Mouse (Mus musculus) midbrain, postnatal 0 days (tissue): ENCODE measurements around the gene Snx19. TPM values are rescaled to one million over a fixed set of nuclear protein-coding genes. Genes with fewer than 3 reads are reported as not detected.

Experiments
- ATAC-seq: fragments of 200-750 bp; cut with Nextera tagmentation; 2 replicates; pipeline ENCODE4 v1.8.0; 2017; ENCODE audit warnings: moderate number of reproducible peaks, mild to moderate bottlenecking, moderate TSS enrichment, moderate library complexity; ENCODE audit not compliant: low FRiP score
- DNase-seq: peaks from one replicate; pipeline ENCODE4 v3.0.0-alpha.2; 2015; ENCODE audit warnings: low spot score
- H3K27ac ChIP-seq: fragments of 300-500 bp; sonication (generic); 2 replicates; pipeline ENCODE4 v1.5.1; 2014; ENCODE audit warnings: low read depth, mild to moderate bottlenecking, low read length, mixed read lengths
- H3K27me3 ChIP-seq: fragments of 300-500 bp; sonication (generic); 2 replicates; pipeline ENCODE4 v1.6.1; 2014; ENCODE audit warnings: low read length, control low read depth, mixed read lengths; ENCODE audit not compliant: insufficient read depth
- H3K36me3 ChIP-seq: fragments of 300-500 bp; sonication (generic); 2 replicates; pipeline ENCODE4 v1.6.1; 2014; ENCODE audit warnings: low read length, control low read depth, mixed read lengths; ENCODE audit not compliant: insufficient read depth
- H3K4me1 ChIP-seq: fragments of 300-500 bp; sonication (generic); 2 replicates; pipeline ENCODE4 v1.6.1; 2014; ENCODE audit warnings: mild to moderate bottlenecking, control low read depth, antibody characterized with exemption, low read length, mixed read lengths; ENCODE audit not compliant: insufficient read depth
- H3K4me2 ChIP-seq: fragments of 300-500 bp; sonication (generic); 2 replicates; pipeline ENCODE4 v1.6.1; 2014; ENCODE audit warnings: low read depth, mild to moderate bottlenecking, low read length, mixed read lengths; ENCODE audit not compliant: poor library complexity, severe bottlenecking
- H3K4me3 ChIP-seq: fragments of 300-500 bp; sonication (generic); 2 replicates; pipeline ENCODE4 v1.5.1; 2014; ENCODE audit warnings: low read depth, mild to moderate bottlenecking, low read length, moderate library complexity
- H3K9ac ChIP-seq: fragments of 300-500 bp; sonication (generic); replicated peaks from 2 replicates; pipeline ENCODE4 v1.6.1; 2014; ENCODE audit warnings: mild to moderate bottlenecking, low read length, moderate library complexity, mixed read lengths; ENCODE audit not compliant: poor library complexity, severe bottlenecking
- H3K9me3 ChIP-seq: fragments of 300-500 bp; sonication (generic); 2 replicates; pipeline ENCODE4 v1.6.1; 2016; ENCODE audit warnings: low read length, control low read depth
- CTCF ChIP-seq: IDR thresholded peaks from 2 replicates; pipeline ENCODE4 v1.5.1; 2016; ENCODE audit warnings: antibody characterized with exemption, mild to moderate bottlenecking
- WGBS: fragments of 180-500 bp; shearing (Covaris S2); extraction: QIAGEN DNeasy Blood & Tissue Kit; methylation state at CpG from one replicate; pipeline ENCODE4 v1.1.7; 2014; 5-methylcytosine and 5-hydroxymethylcytosine counted together
- polyA plus RNA-seq: library from polyadenylated mRNA; unstranded; fragments of >200 nt; fragmentation: Nextera tagmentation; extraction: Ambion mirVana; gene quantifications from 2 replicates; pipeline ENCODE4 v1.2.1, GENCODE M21; 2015
- total RNA-seq: library from RNA; depleted of rRNA; stranded (reverse); fragments of >200 nt; gene quantifications from 2 replicates; pipeline ENCODE4 v1.2.3, GENCODE M21; 2014

Snx19 gene
- total and polyA plus RNA-seq, 2 experiments from 2014 or later: 17.6 to 26.5 TPM

DNA sequence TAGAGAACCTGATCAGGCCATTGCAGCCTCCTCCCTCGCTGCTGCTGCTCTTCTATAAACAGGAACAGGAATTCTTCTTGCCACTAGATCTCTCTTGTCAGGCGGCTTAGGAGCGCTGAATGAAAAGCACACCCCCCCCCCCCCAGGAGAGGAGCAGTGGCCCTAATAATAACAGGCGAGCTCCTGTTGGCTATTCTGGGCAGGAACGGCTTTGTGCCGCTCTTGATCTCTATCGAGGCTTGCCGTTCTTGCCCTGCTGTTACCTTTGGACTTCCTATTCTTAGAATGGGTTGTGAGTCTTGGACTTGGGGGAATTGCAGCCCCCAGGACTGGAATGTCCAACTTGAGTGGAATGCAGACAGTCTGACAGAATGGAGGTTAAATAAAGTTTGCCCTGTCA lies 33.6 kb downstream of the Snx19 start:
- TF ChIP-seq CTCF: no peak
- Histone ChIP-seq H3K36me3 (peaks cover 40% of the 10 kb centered on the region), H3K27me3 (no peaks in the 10 kb centered on the region), H3K4me2 (no peak overlapping the region), H3K27ac (no peak overlapping the region), H3K4me3 (no peak overlapping the region), H3K4me1 (no peaks in the 10 kb centered on the region), H3K9ac (no peak overlapping the region), H3K9me3 (no peaks in the 10 kb centered on the region)
- 66% methylated on average over 8 of the region's 8 CpGs for WGBS
- ATAC-seq (no peak), DNase-seq (no peak)

DNA sequence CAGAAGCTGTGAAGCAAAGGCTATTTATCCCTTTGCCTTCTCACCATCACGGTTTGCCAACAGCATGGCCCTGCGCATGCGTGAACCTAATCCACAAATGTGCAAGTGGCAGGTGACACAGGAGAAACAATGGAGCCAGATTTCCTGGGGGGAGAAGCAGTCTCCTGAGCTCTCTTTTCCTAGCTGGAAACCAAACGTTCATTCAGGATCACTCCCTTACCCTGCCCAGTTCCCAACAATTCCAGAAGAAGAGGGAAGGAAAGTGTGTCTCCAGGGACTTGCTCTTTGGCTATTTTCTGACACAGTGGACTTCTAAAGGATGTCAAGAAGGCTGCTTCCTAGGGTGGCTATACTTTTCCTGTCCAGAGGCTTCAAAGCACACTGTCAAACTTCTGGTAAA lies 37.8 kb downstream of the Snx19 start:
- no peak for ATAC-seq
- Histone ChIP-seq H3K4me1 (no peaks in the 10 kb centered on the region), H3K4me3 (no peak overlapping the region), H3K9me3 (no peaks in the 10 kb centered on the region), H3K27me3 (no peaks in the 10 kb centered on the region), H3K4me2 (no peak overlapping the region), H3K27ac (no peak overlapping the region), H3K36me3 (peaks cover 34% of the 10 kb centered on the region), H3K9ac (no peak overlapping the region)
- WGBS: 85% methylated on average over 4 of the region's 4 CpGs
- no peak for TF ChIP-seq CTCF
- no peak for DNase-seq

- ATAC-seq (peak; percentile 13; the same call in 1 of the 2 replicates), DNase-seq (no peak)
- no peak for TF ChIP-seq CTCF
- no peak overlapping the region for H3K4me2 ChIP-seq
- H3K9ac ChIP-seq: no peak overlapping the region
- no peaks in the 10 kb centered on the region for H3K4me1 ChIP-seq
- WGBS: 67% methylated on average over 4 of the region's 4 CpGs
- H3K27me3 ChIP-seq: no peaks in the 10 kb centered on the region
- H3K27ac ChIP-seq: no peak overlapping the region
- no peak overlapping the region for H3K4me3 ChIP-seq
- H3K9me3 ChIP-seq: no peaks in the 10 kb centered on the region
- H3K36me3 ChIP-seq: no peaks in the 10 kb centered on the region
Observed at GRCm38 (mm10) chr9:30480043-30480442, 53.1 kb downstream of the Snx19 start.

DNA sequence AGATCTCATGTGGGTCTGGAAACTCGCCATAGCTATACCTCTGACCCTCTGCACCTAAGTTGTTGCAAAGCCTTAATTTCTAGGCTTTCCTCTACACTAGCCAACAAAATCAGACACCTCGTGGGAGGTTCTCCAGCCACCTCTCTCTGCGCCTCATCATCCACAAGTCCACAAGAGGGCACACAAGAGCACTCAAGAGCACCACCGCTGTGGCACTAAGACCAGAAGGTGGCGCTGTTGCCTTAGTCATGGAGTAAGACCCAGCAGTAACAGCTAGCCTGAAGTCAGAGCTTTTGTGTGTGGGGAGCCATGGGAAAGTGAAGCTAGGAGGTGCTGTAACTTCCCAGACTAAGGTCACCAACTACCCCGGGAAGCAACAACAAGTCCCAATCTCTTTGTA lies 53.6 kb downstream of the Snx19 start:
- TF ChIP-seq CTCF: peak; percentile 100
- Histone ChIP-seq H3K27me3 (no peaks in the 10 kb centered on the region), H3K27ac (no peak overlapping the region), H3K9ac (no peak overlapping the region), H3K4me1 (no peaks in the 10 kb centered on the region), H3K4me3 (no peak overlapping the region), H3K4me2 (no peak overlapping the region), H3K36me3 (no peaks in the 10 kb centered on the region), H3K9me3 (no peaks in the 10 kb centered on the region)
- DNase-seq: peak; percentile 99
- ATAC-seq: peak; percentile 91
- WGBS: 1% methylated on average over 6 of the region's 6 CpGs

DNA sequence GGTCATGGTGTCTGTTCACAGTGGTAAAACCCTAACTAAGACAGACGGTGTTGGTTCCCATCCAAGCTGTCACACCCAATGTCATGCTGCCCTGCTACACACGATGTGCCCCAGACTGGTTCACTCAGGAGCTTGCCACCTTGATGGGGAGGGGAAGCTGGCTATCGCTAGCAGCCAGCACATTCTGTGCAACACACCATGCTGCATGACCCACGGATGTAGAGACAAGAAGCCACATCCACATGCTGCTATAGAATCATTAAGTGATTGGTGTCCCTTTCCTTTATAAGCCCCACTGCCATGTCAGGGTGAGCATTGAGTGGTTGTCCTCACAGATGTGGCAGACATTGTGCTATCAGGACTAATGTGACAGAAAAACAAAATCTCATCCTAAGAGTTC lies 55.2 kb downstream of the Snx19 start:
- Histone ChIP-seq H3K36me3 (no peaks in the 10 kb centered on the region), H3K4me1 (no peaks in the 10 kb centered on the region), H3K4me3 (no peak overlapping the region), H3K9me3 (no peaks in the 10 kb centered on the region), H3K9ac (no peak overlapping the region), H3K4me2 (no peak overlapping the region), H3K27me3 (no peaks in the 10 kb centered on the region), H3K27ac (no peak overlapping the region)
- TF ChIP-seq CTCF: no peak
- no peak for ATAC-seq
- no peak for DNase-seq
- WGBS: 93% methylated on average over 4 of the region's 4 CpGs

GRCm38 (mm10) chr9:30484183-30484582 lies 57.3 kb downstream of the Snx19 start:
- no peak overlapping the region for H3K4me3 ChIP-seq
- WGBS: 91% methylated on average over 3 of the region's 3 CpGs
- H3K36me3 ChIP-seq: no peaks in the 10 kb centered on the region
- H3K27ac ChIP-seq: no peak overlapping the region
- H3K9me3 ChIP-seq: no peaks in the 10 kb centered on the region
- no peaks in the 10 kb centered on the region for H3K27me3 ChIP-seq
- no peaks in the 10 kb centered on the region for H3K4me1 ChIP-seq
- TF ChIP-seq CTCF: no peak
- ATAC-seq (no peak), DNase-seq (no peak)
- H3K4me2 ChIP-seq: no peak overlapping the region
- H3K9ac ChIP-seq: no peak overlapping the region
